Mouse (Mus musculus) kidney, adult 18-20 months (tissue): ENCODE results near the gene Wnt10a.
"Not testable (repeated sequence)": the region's sequence is repeated elsewhere in the genome, so short reads cannot be mapped to it uniquely, and the experiment has no call there.

ENCODE experiments used
- DNase-seq: peaks from one replicate; pipeline ENCODE4 v3.0.0; 2021

Wnt10a gene

DNA sequence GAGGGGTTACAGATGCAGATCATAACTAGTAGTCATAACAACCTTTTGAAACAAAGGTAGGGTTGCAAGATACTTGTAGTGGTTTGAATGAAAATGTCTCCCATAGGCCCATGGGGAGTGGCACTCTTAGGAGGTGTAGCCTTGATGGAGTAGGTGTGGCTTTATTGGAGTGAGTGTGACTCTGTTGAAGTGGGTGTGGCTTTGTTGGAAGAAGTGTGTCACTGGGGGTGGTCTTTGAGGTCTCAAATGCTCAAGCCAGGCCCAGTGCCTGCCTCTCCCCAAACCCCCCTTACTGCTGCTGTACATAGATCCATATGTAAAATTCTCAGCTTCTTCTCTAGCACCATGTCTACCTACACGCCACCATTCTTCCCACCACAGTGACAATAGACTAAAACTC, 27.2 kb downstream of the Wnt10a start:
- DNase-seq = no peak

DNA sequence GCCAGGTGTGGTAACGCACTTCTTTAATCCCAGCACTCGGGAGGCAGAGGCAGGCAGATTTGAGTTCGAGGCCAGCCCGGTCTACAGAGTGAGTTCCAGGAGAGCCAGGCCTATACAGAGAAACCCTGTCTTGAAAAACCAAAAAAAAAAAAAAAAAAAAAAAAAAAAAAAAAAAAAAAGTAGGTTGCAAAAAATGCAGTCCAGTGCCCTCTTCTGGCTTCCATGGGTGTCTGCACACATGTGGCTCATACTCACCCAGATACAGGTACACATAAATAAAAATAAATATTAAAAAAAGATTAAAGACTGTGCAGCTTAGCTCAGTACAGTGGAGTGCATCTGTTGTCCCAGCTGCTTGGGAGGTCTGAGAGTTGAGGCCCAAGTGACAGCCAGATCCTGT, 32.3 kb downstream of the Wnt10a start:
- not testable (repeated sequence) for DNase-seq

DNA sequence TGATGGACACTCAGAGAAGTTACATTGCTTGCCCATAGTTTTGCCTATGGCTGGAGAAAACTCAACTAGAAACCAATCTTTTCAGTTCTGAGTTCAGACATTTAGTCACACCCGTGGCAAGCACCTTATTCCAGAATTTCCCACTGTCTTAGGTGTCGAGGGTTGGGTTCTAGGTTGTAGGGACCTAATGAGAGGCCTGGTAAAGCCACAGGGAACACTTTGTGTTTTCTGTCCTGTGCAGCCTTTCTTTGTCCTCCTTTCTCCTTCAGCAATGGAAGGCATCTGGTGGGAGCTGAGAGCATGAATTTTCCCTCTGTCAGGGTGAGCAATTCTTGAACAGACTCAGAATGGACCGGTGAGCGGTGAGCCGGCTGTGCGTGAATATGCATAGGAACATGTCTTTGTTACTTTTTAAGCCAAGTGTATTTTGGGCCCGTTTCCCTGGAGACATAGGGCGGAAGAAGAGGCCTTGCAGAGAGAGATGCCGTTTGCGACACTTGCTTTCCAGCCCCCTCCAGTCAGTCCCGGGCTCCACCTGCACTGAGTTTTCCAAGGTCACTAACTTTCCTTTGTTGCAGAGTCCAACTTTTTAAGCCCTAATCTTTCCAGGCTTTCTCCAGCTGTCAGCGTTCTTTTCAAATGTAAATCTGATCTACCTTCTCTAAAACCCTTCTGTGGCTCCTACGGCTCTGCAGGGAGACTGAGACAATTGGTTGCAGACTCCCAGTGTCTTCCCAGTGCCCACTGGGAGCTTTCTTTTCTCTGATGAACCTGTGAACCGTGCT, 33.4 kb downstream of the Wnt10a start:
- DNase-seq = no peak

DNA sequence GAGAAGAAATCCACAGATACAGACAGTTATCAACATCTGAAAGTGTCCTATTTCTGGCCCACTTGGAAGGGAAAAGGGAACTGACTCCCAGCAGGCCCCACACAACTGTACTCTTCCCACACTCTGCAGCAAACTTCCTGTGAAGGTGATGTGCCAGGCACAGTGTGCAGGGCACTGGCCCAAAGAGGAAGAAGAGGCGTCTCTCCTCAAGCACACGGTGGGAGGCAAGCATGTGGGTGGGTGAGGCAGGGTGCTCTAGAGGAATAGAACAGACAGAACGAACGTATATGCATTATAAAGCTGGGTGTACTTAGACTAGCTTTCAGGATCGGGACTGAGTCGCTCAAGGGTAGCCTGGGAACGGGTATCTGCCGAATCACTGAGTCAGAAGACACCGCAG, 38.7 kb downstream of the Wnt10a start:
- DNase-seq = no peak

DNA sequence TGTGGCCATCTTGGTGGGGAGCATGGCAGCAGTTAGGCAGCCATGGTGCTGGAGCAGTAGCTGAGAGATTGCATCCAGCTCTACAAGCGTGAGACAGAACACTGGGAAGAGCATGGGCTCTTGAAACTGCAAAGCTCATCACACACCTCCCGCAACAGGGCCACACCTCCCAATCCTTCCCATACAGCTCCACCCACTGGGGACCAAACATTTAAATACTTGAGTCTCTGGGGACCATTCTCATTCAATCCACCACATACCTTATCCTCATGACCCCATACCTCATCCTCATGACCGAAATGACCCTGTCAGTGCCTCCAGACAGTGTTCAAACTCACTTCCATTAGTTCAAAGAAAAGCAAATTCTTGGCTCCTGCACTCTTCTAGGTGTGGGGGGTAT, 41.9 kb downstream of the Wnt10a start:
- no peak for DNase-seq

DNA sequence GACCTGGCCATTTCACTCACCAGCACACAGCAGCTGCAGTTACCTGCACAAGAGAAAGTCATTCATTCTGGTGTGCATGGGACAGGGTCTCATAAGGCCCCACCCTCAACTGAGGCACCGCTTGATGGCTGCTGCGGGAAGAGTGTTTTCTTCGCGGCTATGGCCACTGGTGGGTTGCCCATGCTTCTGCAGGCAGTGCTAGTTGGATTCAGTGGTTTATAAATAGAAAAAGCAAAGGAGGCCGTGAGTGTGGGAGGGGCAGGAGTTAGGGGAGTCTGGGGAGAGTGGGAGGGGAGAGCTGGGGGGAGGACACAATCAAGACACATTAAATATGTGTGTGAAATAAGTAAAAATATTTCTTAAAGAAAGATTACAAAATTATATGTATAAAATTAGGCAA, 51.8 kb downstream of the Wnt10a start:
- DNase-seq = no peak

DNA sequence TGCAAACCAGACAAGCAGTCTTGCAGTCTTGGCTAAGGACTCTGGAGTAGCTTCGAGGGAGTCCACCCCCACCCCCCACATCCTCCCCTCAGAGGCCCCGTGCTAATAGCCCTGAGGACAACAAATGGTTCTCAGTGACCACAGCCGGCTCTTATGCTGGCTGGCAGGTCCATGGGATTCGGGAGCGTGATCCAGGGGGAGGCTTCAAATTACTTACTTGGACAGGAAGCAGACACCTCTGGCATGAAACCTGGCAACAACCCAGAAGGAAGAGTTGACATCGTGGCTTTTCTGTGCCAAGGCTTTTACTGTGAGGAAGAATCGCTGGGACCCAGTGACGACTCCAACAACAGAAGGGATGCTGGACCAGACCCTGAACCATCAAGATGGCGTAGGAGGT, 55.0 kb downstream of the Wnt10a start:
- DNase-seq = no peak

DNA sequence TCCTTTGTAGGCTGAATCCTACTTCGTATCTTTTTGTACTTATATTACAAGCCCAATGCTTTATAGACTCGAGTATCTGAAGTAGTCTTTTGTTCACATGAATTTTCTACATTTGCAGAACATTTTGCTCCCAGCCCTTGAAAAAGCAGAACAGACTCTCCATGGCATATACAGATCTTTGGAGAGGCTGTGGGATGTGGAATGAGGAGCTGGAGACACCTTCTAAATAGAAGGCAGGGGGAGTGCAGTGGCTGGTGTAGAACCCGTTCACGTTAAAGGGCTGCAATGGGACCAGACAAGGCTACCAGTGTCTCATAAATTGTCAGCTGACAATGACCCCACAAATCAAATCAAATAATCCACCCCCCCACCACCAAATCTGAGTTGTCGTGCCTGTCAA, 57.6 kb downstream of the Wnt10a start:
- DNase-seq = no peak

DNA sequence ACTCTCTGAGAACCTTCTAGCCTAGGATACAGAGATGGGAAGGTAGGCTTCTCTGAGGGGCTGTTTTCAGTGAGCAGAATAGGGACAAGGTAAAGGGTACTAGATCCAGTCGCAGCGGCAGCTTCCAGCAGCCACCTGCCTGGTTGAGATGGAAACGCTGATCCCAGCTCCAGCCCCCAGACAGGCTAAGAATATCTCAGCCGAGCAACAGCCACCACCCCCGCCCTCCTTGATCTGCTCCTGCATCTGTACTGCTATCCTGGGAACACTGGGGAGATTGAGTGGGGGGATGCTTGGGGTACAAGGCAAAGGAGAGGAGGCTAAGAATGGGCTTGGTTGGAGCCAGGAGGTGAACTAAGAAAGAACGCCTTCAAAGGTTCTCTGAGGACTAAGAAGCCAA, 58.9 kb downstream of the Wnt10a start:
- DNase-seq = no peak

DNA sequence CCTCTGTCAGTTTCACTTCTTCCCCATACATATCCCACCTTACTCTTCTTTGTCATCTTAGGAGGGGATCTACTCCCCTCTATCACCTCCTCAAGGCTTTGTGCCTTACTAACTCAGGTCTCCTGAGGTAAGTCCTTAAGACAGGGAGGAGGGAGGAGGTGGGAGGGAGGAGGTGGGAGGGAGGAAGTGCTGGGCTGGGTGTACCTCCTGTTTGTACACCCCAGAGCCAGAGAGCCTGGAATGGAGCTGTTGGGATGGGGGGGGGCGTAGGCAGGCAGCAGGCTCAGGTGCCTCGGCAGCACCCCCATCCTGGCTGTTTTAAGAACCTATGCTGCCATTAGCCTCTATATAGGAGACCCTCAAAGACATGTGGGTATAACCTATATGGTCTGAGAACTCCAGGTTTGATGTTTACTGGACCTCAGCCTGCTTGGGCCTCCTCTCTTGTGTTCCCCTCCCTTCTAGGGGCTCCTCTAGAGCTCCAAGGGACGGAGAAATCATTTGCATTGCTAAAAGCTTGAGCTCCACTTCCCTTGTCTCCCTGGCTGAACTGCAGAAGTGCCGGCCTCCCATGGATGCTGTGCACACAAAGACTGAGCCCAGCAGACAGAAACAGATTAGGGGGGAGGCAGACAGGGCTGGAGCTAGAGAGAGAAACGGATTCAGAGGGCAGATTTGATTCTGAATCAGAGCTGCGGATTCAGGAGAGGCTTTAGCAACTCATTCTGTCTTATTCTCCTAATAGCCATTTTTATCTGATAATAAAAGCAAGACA, 59.9 kb downstream of the Wnt10a start:
- DNase-seq = no peak
